Mouse (Mus musculus) heart, postnatal 0 days (tissue): ENCODE measurements around the gene Wbp11.

Experiments used
- CTCF ChIP-seq: IDR thresholded peaks from 2 replicates; pipeline ENCODE4 v1.5.1; 2016; ENCODE audit warnings: antibody characterized with exemption, control low read depth, low read depth
- EP300 ChIP-seq: IDR thresholded peaks from 2 replicates; pipeline ENCODE4 v1.6.1; 2016; ENCODE audit warnings: antibody characterized with exemption, low read depth

DNA sequence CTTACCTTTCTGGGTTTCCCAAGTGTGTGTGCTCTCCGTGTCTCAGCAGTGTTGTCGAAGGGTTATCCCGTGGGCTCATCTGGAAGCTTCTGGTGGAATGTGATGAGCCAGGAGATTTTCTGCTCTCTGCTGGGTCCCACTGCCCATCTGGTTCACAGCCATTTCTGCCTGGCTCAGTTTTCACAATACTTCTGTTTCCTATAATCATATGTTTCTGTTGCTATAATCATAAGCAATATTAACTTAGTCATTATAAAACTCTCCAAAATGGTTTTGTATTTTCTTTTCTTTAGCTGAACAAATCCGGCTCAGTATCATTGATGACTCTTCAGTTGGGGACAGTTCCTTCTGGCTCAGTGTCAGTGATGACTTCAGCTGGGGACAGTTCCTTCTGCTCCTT is 7.3 kb upstream of the Wbp11 start, which contains the start of gene Smco3:
- TF ChIP-seq CTCF: no peak
- TF ChIP-seq EP300: no peak
